Mouse (Mus musculus) spleen, adult 18-20 months (tissue): Measurements from ENCODE around the gene Snx33.
"Not testable (repeated sequence)": the region's sequence is repeated elsewhere in the genome, so short reads cannot be mapped to it uniquely, and the experiment has no call there.

Source experiments
- DNase-seq, 2 experiments: peaks; one replicate each; pipeline ENCODE4 v3.0.0; 2022; ENCODE audit warnings: mixed read lengths in 2 of 2

Snx33 gene

GRCm38 (mm10) chr9:56925291-56926024 is 2.7 kb downstream of the Snx33 start:
- DNase-seq = no peak

GRCm38 (mm10) chr9:56924651-56925027 is 3.5 kb downstream of the Snx33 start:
- DNase-seq = peak; percentile 33 to 40

GRCm38 (mm10) chr9:56923841-56924650 is 4.1 kb downstream of the Snx33 start:
- DNase-seq = no peak

- no peak for DNase-seq
These were observed 5.4 kb downstream of the Snx33 start for GRCm38 (mm10) chr9:56922746-56923145.

GRCm38 (mm10) chr9:56918466-56918865 is 9.7 kb downstream of the Snx33 start:
- no peak for DNase-seq

GRCm38 (mm10) chr9:56917131-56917530 is 11.0 kb downstream of the Snx33 start:
- no peak for DNase-seq

- no peak for DNase-seq
These were observed 12.3 kb downstream of the Snx33 start for GRCm38 (mm10) chr9:56915695-56916410.

GRCm38 (mm10) chr9:56915116-56915515 is 13.1 kb downstream of the Snx33 start:
- no peak for DNase-seq

GRCm38 (mm10) chr9:56913991-56914390 is 14.2 kb downstream of the Snx33 start:
- DNase-seq = no peak

GRCm38 (mm10) chr9:56911017-56911416 is 17.2 kb downstream of the Snx33 start:
- no peak for DNase-seq

- DNase-seq = not testable (repeated sequence)
These were observed 18.2 kb downstream of the Snx33 start for GRCm38 (mm10) chr9:56909991-56910390.

- no peak for DNase-seq
These were observed 20.6 kb downstream of the Snx33 start for GRCm38 (mm10) chr9:56907549-56907948.

- DNase-seq = no peak
These were observed 24.5 kb downstream of the Snx33 start for GRCm38 (mm10) chr9:56903662-56904061.

GRCm38 (mm10) chr9:56901187-56901586 is 27.0 kb downstream of the Snx33 start:
- DNase-seq = no peak

GRCm38 (mm10) chr9:56900571-56900970 is 27.6 kb downstream of the Snx33 start:
- DNase-seq = no peak

GRCm38 (mm10) chr9:56900060-56900459 is 28.1 kb downstream of the Snx33 start:
- DNase-seq = no peak

GRCm38 (mm10) chr9:56899409-56899808 is 28.8 kb downstream of the Snx33 start:
- no peak for DNase-seq

- DNase-seq = no peak
These were observed 31.4 kb downstream of the Snx33 start for GRCm38 (mm10) chr9:56896779-56897178.

GRCm38 (mm10) chr9:56894006-56894405 is 34.2 kb downstream of the Snx33 start:
- DNase-seq = no peak

GRCm38 (mm10) chr9:56893313-56893712 is 34.9 kb downstream of the Snx33 start:
- no peak for DNase-seq

GRCm38 (mm10) chr9:56892111-56892510 is 36.1 kb downstream of the Snx33 start:
- DNase-seq = no peak

GRCm38 (mm10) chr9:56891517-56892011 is 36.6 kb downstream of the Snx33 start:
- peak in 1 of 2 experiments; percentile 50 for DNase-seq
